Mouse (Mus musculus): ENCODE results near the gene Ets1.

GRCm38 (mm10) chr9:32629385-32629981, 6.5 kb upstream of the Ets1 start:
- no peak for TF ChIP-seq CTCF (IDR thresholded peaks at IDR 0.05; ENCODE audit: low read depth, low read length)
- TF ChIP-seq POLR2A (IDR thresholded peaks at IDR 0.05; ENCODE audit: borderline replicate concordance, low read depth, low read length): no peak

Measured in bone marrow macrophage, adult 2 months (primary cell).